28 mouse cellular contexts compared by ENCODE assay signal in genomic region chr19:47186514-47187275, GRCm38 (mm10). TPM values are rescaled to one million over a fixed set of nuclear protein-coding genes. Genes with fewer than 3 reads are reported as not detected.
DNase-seq lines count a peak whose midpoint lies in the region; ATAC-seq lines count a peak whose summit lies in the region.
"Had no signal": no experiment of that assay in that cellular context is flagged by ENCODE, and none has a peak within 500 bp of the region (broad histone marks: within the 10 kb centered on the region; RNA-seq: fewer than 3 reads in every experiment).

No protein-coding gene starts in this region.

- DNase-seq in CD4-positive, CD25-positive, alpha-beta regulatory T cell, adult 2 months (ENCODE audit: low read depth, low spot score): peak; percentile 3
- no peak for DNase-seq in hindbrain, embryonic 10.5 days (ENCODE audit: low spot score)
- DNase-seq in hindbrain, embryonic 14.5 days (ENCODE audit: low spot score): no peak
- peak; percentile 65 to 66 for DNase-seq in cerebellum, postnatal 10 days
- DNase-seq: adrenal gland, postnatal 36 days; gastrocnemius, postnatal 36 days; kidney, postnatal 36 days; lung, adult 2 months; spleen, adult 18-20 months; thymus, postnatal 4 days had no signal

- H3K36me3 ChIP-seq in hindbrain, embryonic 10.5 days: no peaks in the 10 kb centered on the region
- H3K36me3 ChIP-seq in hindbrain, embryonic 14.5 days (replicated peaks; ENCODE audit: control insufficient read depth, insufficient read depth): no peaks in the 10 kb centered on the region
- H3K36me3 ChIP-seq in megakaryocyte, embryonic 14.5 days (replicated peaks; ENCODE audit: low read length): no peaks in the 10 kb centered on the region
- no peaks in the 10 kb centered on the region for H3K36me3 ChIP-seq in liver, embryonic 12.5 days
- H3K36me3 ChIP-seq: embryonic facial prominence, embryonic 12.5 days; heart, embryonic 10.5 days; hindbrain, embryonic 12.5 days had no signal

- WGBS in hindbrain, embryonic 10.5 days: 47% methylated on average over 15 of the region's 15 CpGs
- WGBS in hindbrain, embryonic 14.5 days: 43% methylated on average over 15 of the region's 15 CpGs
- 37% methylated on average over 15 of the region's 15 CpGs for WGBS in liver, embryonic 12.5 days (ENCODE audit: insufficient replicate concordance)

- no peak overlapping the region for H3K4me3 ChIP-seq in hindbrain, embryonic 10.5 days
- no peak overlapping the region for H3K4me3 ChIP-seq in hindbrain, embryonic 14.5 days (replicated peaks; ENCODE audit: low read length)
- H3K4me3 ChIP-seq in megakaryocyte, embryonic 14.5 days (replicated peaks): peak overlapping the region; percentile 4
- no peak overlapping the region for H3K4me3 ChIP-seq in liver, embryonic 12.5 days
- H3K4me3 ChIP-seq: embryonic facial prominence, embryonic 12.5 days; erythroblast, embryonic 14.5 days; heart, embryonic 10.5 days; hindbrain, embryonic 12.5 days had no signal

- H3K9ac ChIP-seq in hindbrain, embryonic 14.5 days: no peak overlapping the region
- H3K9ac ChIP-seq in liver, embryonic 12.5 days: no peak overlapping the region
- H3K9ac ChIP-seq: embryonic facial prominence, embryonic 12.5 days; hindbrain, embryonic 12.5 days had no signal

- peaks cover 22% of the 10 kb centered on the region for H3K4me1 ChIP-seq in hindbrain, embryonic 10.5 days (replicated peaks)
- H3K4me1 ChIP-seq in hindbrain, embryonic 14.5 days (replicated peaks; ENCODE audit: control insufficient read depth, insufficient read depth, low read length): peaks cover 7% of the 10 kb centered on the region; the same call in 1 of the 2 replicates
- H3K4me1 ChIP-seq in megakaryocyte, embryonic 14.5 days: peaks cover 25% of the 10 kb centered on the region
- H3K4me1 ChIP-seq in liver, embryonic 12.5 days: no peaks in the 10 kb centered on the region

- 0 out of 2 replicates have a peak overlapping the region, but pooled peaks have one; percentile 5 for H3K27ac ChIP-seq in hindbrain, embryonic 10.5 days
- H3K27ac ChIP-seq in hindbrain, embryonic 14.5 days: no peak overlapping the region
- H3K27ac ChIP-seq in liver, embryonic 12.5 days: no peak overlapping the region
- H3K27ac ChIP-seq: embryonic facial prominence, embryonic 12.5 days; heart, embryonic 10.5 days; hindbrain, embryonic 12.5 days had no signal

- peaks cover 6% of the 10 kb centered on the region for H3K27me3 ChIP-seq in hindbrain, embryonic 10.5 days (ENCODE audit: insufficient read depth, poor library complexity, severe bottlenecking)
- no peaks in the 10 kb centered on the region; the same call in 1 of the 2 replicates for H3K27me3 ChIP-seq in hindbrain, embryonic 14.5 days (ENCODE audit: control insufficient read depth, insufficient read depth, low read length)
- H3K27me3 ChIP-seq in megakaryocyte, embryonic 14.5 days (replicated peaks): peaks cover 58% of the 10 kb centered on the region
- H3K27me3 ChIP-seq in liver, embryonic 12.5 days (replicated peaks): peaks cover 26% of the 10 kb centered on the region
- H3K27me3 ChIP-seq: embryonic facial prominence, embryonic 12.5 days; hindbrain, embryonic 12.5 days had no signal

- no peak for ATAC-seq in CD4-positive, CD25-positive, alpha-beta regulatory T cell, adult 4 months
- no peak for ATAC-seq in hindbrain, embryonic 14.5 days (ENCODE audit: low FRiP score)
- no peak for ATAC-seq in megakaryocyte, adult 5-6 weeks (ENCODE audit: poor library complexity, severe bottlenecking)
- no peak for ATAC-seq in liver, embryonic 12.5 days
- ATAC-seq: forebrain, embryonic 14.5 days had no signal

- no peak overlapping the region for H3K4me2 ChIP-seq in hindbrain, embryonic 14.5 days (replicated peaks)
- H3K4me2 ChIP-seq in liver, embryonic 12.5 days: no peak overlapping the region
- H3K4me2 ChIP-seq: embryonic facial prominence, embryonic 12.5 days; hindbrain, embryonic 12.5 days; liver, embryonic 11.5 days; midbrain, embryonic 11.5 days had no signal

- H3K9me3 ChIP-seq in hindbrain, embryonic 10.5 days: peaks cover 7% of the 10 kb centered on the region
- H3K9me3 ChIP-seq in hindbrain, embryonic 14.5 days (ENCODE audit: control insufficient read depth, low read length): peaks cover 6% of the 10 kb centered on the region; the same call in 1 of the 2 replicates
- peaks cover 8% of the 10 kb centered on the region for H3K9me3 ChIP-seq in megakaryocyte, embryonic 14.5 days
- H3K9me3 ChIP-seq in liver, embryonic 12.5 days (replicated peaks): no peaks in the 10 kb centered on the region

RNA-seq across cellular contexts. Expression of gene Neurl1a, which starts 8.1 kb away (rescaled TPM):
- polyA plus RNA-seq in CD4-positive, CD25-positive, alpha-beta regulatory T cell, adult 4 months (2017; shearing (Covaris generic)): under 1 TPM; 0.20 to 0.47 TPM
- polyA plus RNA-seq in hindbrain, embryonic 10.5 days (2016; fragmentation: Nextera tagmentation; extraction: Ambion mirVana): 5.7 and 5.9 TPM in 2 replicates
- 15.1 and 16.2 TPM in 2 replicates for polyA plus RNA-seq in hindbrain, embryonic 14.5 days (2014; fragmentation: Nextera tagmentation; extraction: Ambion mirVana)
- 0.98 TPM in 1 of 2 replicates, not detected in the other for polyA plus RNA-seq in megakaryocyte, embryonic 14.5 days (2012; ENCODE audit: insufficient read depth, low replicate concordance)
- total RNA-seq in megakaryocyte, adult 5-6 weeks (2015): not detected in 2 replicates
- total RNA-seq in megakaryocyte, adult 5-6 weeks (2017): not detected in 2 replicates
- 2.2 and 2.6 TPM in 2 replicates for polyA plus RNA-seq in liver, embryonic 12.5 days (2016; fragmentation: Nextera tagmentation; extraction: Ambion mirVana)
- total RNA-seq: MEL had no signal

RNA-seq across cellular contexts. Expression of gene Calhm3, which starts 29.1 kb away (rescaled TPM):
- polyA plus RNA-seq in CD4-positive, CD25-positive, alpha-beta regulatory T cell, adult 4 months (2017; shearing (Covaris generic)): not detected
- not detected in 2 replicates for polyA plus RNA-seq in hindbrain, embryonic 10.5 days (2016; fragmentation: Nextera tagmentation; extraction: Ambion mirVana)
- not detected in 2 replicates for polyA plus RNA-seq in hindbrain, embryonic 14.5 days (2014; fragmentation: Nextera tagmentation; extraction: Ambion mirVana)
- not detected in 2 replicates for polyA plus RNA-seq in megakaryocyte, embryonic 14.5 days (2012; ENCODE audit: insufficient read depth, low replicate concordance)
- total RNA-seq in megakaryocyte, adult 5-6 weeks (2015): not detected in 2 replicates
- total RNA-seq in megakaryocyte, adult 5-6 weeks (2017): not detected in 2 replicates
- not detected in 2 replicates for polyA plus RNA-seq in liver, embryonic 12.5 days (2016; fragmentation: Nextera tagmentation; extraction: Ambion mirVana)
- total RNA-seq: adrenal gland, postnatal 36 days; gastrocnemius, postnatal 36 days; layer of hippocampus, postnatal 14 days; MEL had no signal
- polyA plus RNA-seq: embryonic facial prominence, embryonic 12.5 days; erythroblast, embryonic 14.5 days; forebrain, embryonic 14.5 days; heart, embryonic 10.5 days; heart, postnatal 0 days; hindbrain, embryonic 12.5 days; intestine, embryonic 14.5 days; kidney, embryonic 14.5 days; limb, embryonic 11.5 days; liver, embryonic 11.5 days; lung, adult 2 months; midbrain, embryonic 11.5 days had no signal

RNA-seq across cellular contexts. Expression of gene Calhm1, which starts 42.6 kb away (rescaled TPM):
- not detected for polyA plus RNA-seq in CD4-positive, CD25-positive, alpha-beta regulatory T cell, adult 4 months (2017; shearing (Covaris generic))
- not detected in 2 replicates for polyA plus RNA-seq in hindbrain, embryonic 10.5 days (2016; fragmentation: Nextera tagmentation; extraction: Ambion mirVana)
- polyA plus RNA-seq in hindbrain, embryonic 14.5 days (2014; fragmentation: Nextera tagmentation; extraction: Ambion mirVana): not detected in 2 replicates
- not detected in 2 replicates for polyA plus RNA-seq in megakaryocyte, embryonic 14.5 days (2012; ENCODE audit: insufficient read depth, low replicate concordance)
- not detected in 2 replicates for total RNA-seq in megakaryocyte, adult 5-6 weeks (2015)
- total RNA-seq in megakaryocyte, adult 5-6 weeks (2017): not detected in 2 replicates
- polyA plus RNA-seq in liver, embryonic 12.5 days (2016; fragmentation: Nextera tagmentation; extraction: Ambion mirVana): not detected in 2 replicates
- total RNA-seq: adrenal gland, postnatal 36 days; gastrocnemius, postnatal 36 days; layer of hippocampus, postnatal 14 days; MEL had no signal
- polyA plus RNA-seq: cortical plate, adult 2 months; embryonic facial prominence, embryonic 12.5 days; erythroblast, embryonic 14.5 days; forebrain, embryonic 14.5 days; heart, embryonic 10.5 days; heart, postnatal 0 days; hindbrain, embryonic 12.5 days; intestine, embryonic 14.5 days; kidney, embryonic 14.5 days; limb, embryonic 11.5 days; liver, embryonic 11.5 days; lung, adult 2 months; midbrain, embryonic 11.5 days had no signal

RNA-seq across cellular contexts. Expression of gene Calhm2, which starts 48.6 kb away (rescaled TPM):
- 10 to 100 TPM; 13.0 to 27.1 TPM for polyA plus RNA-seq in CD4-positive, CD25-positive, alpha-beta regulatory T cell, adult 4 months (2017; shearing (Covaris generic))
- 1.8 and 1.9 TPM in 2 replicates for polyA plus RNA-seq in hindbrain, embryonic 10.5 days (2016; fragmentation: Nextera tagmentation; extraction: Ambion mirVana)
- 0.30 and 0.44 TPM in 2 replicates for polyA plus RNA-seq in hindbrain, embryonic 14.5 days (2014; fragmentation: Nextera tagmentation; extraction: Ambion mirVana)
- 3.1 and 3.2 TPM in 2 replicates for polyA plus RNA-seq in megakaryocyte, embryonic 14.5 days (2012; ENCODE audit: insufficient read depth, low replicate concordance)
- 22.8 and 24.6 TPM in 2 replicates for total RNA-seq in megakaryocyte, adult 5-6 weeks (2015)
- total RNA-seq in megakaryocyte, adult 5-6 weeks (2017): 42.8 and 45.7 TPM in 2 replicates
- 1.9 and 2.4 TPM in 2 replicates for polyA plus RNA-seq in liver, embryonic 12.5 days (2016; fragmentation: Nextera tagmentation; extraction: Ambion mirVana)
- polyA plus RNA-seq: erythroblast, embryonic 14.5 days had no signal

Comparison
In these comparisons a context has a peak if more than half of its experiments do, and no peak if none do; other contexts are left out.
1. DNase-seq: peak in CD4-positive, CD25-positive, alpha-beta regulatory T cell, adult 2 months (single experiment) and cerebellum, postnatal 10 days (2 of 2); none in hindbrain, embryonic 10.5 days (single experiment) and hindbrain, embryonic 14.5 days (single experiment).